Mouse (Mus musculus) adrenal gland, adult 2 months (tissue): ENCODE results near the gene Sos1. TPM values are rescaled to one million over a fixed set of nuclear protein-coding genes. Genes with fewer than 3 reads are reported as not detected.
"Not testable (repeated sequence)": the region's sequence is repeated elsewhere in the genome, so short reads cannot be mapped to it uniquely, and the experiment has no call there.

ENCODE experiments used
- DNase-seq: peaks from one replicate; pipeline ENCODE4 v3.0.0; 2021
- polyA plus RNA-seq: library from polyadenylated mRNA; depleted of rRNA; stranded (reverse); fragments of >200 nt; gene quantifications from 2 replicates; pipeline ENCODE4 v1.2.3, GENCODE M21; 2012
- total RNA-seq, 2 experiments: library from RNA; stranded (reverse); gene quantifications; 2 replicates each; pipeline ENCODE4 v1.2.3; 2021

Gene Sos1
- total and polyA plus RNA-seq, 3 experiments: 2.8 to 29.0 (median 23.7) TPM

- no peak for DNase-seq
Observed at GRCm38 (mm10) chr17:80493891-80494290, 13.6 kb upstream of the Sos1 start.

- DNase-seq: no peak
Observed at GRCm38 (mm10) chr17:80492811-80493210, 12.6 kb upstream of the Sos1 start.

- DNase-seq: peak; percentile 73
Observed at GRCm38 (mm10) chr17:80492274-80492673, 12.0 kb upstream of the Sos1 start.

- DNase-seq: no peak
Observed at GRCm38 (mm10) chr17:80490166-80490565, 9.9 kb upstream of the Sos1 start.

GRCm38 (mm10) chr17:80488918-80489317 is 8.7 kb upstream of the Sos1 start:
- no peak for DNase-seq

- DNase-seq: no peak
Observed at GRCm38 (mm10) chr17:80485160-80485559, 4.9 kb upstream of the Sos1 start.

GRCm38 (mm10) chr17:80480855-80481224 is 587 bp upstream of the Sos1 start:
- no peak for DNase-seq

- DNase-seq: peak; percentile 83
Observed at GRCm38 (mm10) chr17:80479295-80480030, 790 bp downstream of the Sos1 start.

GRCm38 (mm10) chr17:80477679-80478078 is 2.6 kb downstream of the Sos1 start:
- no peak for DNase-seq

GRCm38 (mm10) chr17:80476496-80476895 is 3.8 kb downstream of the Sos1 start:
- DNase-seq: no peak

- DNase-seq: no peak
Observed at GRCm38 (mm10) chr17:80471056-80471802, 9.0 kb downstream of the Sos1 start.

- not testable (repeated sequence) for DNase-seq
Observed at GRCm38 (mm10) chr17:80468417-80468894, 11.8 kb downstream of the Sos1 start.

GRCm38 (mm10) chr17:80460258-80460657 is 20.0 kb downstream of the Sos1 start:
- no peak for DNase-seq

- no peak for DNase-seq
Observed at GRCm38 (mm10) chr17:80455648-80456047, 24.6 kb downstream of the Sos1 start.

- no peak for DNase-seq
Observed at GRCm38 (mm10) chr17:80450426-80451030, 29.7 kb downstream of the Sos1 start.

- no peak for DNase-seq
Observed at GRCm38 (mm10) chr17:80446470-80446869, 33.8 kb downstream of the Sos1 start.

GRCm38 (mm10) chr17:80445433-80445832 is 34.8 kb downstream of the Sos1 start:
- DNase-seq: peak; percentile 50

GRCm38 (mm10) chr17:80435680-80436079 is 44.6 kb downstream of the Sos1 start:
- no peak for DNase-seq

- no peak for DNase-seq
Observed at GRCm38 (mm10) chr17:80434430-80434829, 45.8 kb downstream of the Sos1 start.

GRCm38 (mm10) chr17:80431997-80432396 is 48.3 kb downstream of the Sos1 start:
- DNase-seq: no peak

GRCm38 (mm10) chr17:80427966-80428365 is 52.3 kb downstream of the Sos1 start:
- DNase-seq: no peak

- peak; percentile 13 for DNase-seq
Observed at GRCm38 (mm10) chr17:80426901-80427300, 53.4 kb downstream of the Sos1 start.

GRCm38 (mm10) chr17:80426171-80426570 is 54.1 kb downstream of the Sos1 start:
- DNase-seq: no peak
